Mouse (Mus musculus): ENCODE results near the gene Fpr3.
"Not testable (repeated sequence)": the region's sequence is repeated elsewhere in the genome, so short reads cannot be mapped to it uniquely, and the experiment has no call there.

The Fpr3 gene

GRCm38 (mm10) chr17:17883840-17884239 is 3.8 kb upstream of the Fpr3 start, which contains the start of gene Fpr1:
Gene Fpr1, minus strand, starts transcription at chr17:17883940.
- DNase-seq (ENCODE audit: low spot score) = no peak

- no peak for DNase-seq (ENCODE audit: low spot score)
These were observed 2.2 kb downstream of the Fpr3 start for GRCm38 (mm10) chr17:17889732-17890425.

GRCm38 (mm10) chr17:17896039-17896438 is 8.4 kb downstream of the Fpr3 start:
- DNase-seq (ENCODE audit: low spot score) = peak; percentile 79

GRCm38 (mm10) chr17:17899268-17899667 is 11.6 kb downstream of the Fpr3 start:
- peak; percentile 30 for DNase-seq (ENCODE audit: low spot score)

- DNase-seq (ENCODE audit: low spot score) = no peak
These were observed 13.1 kb downstream of the Fpr3 start for GRCm38 (mm10) chr17:17900768-17901167.

GRCm38 (mm10) chr17:17909636-17910421 is 22.2 kb downstream of the Fpr3 start:
- peak; percentile 87 for DNase-seq (ENCODE audit: low spot score)

- DNase-seq (ENCODE audit: low spot score) = not testable (repeated sequence)
These were observed 25.0 kb downstream of the Fpr3 start for GRCm38 (mm10) chr17:17912618-17913017.

GRCm38 (mm10) chr17:17917376-17917775 is 29.7 kb downstream of the Fpr3 start:
- no peak for DNase-seq (ENCODE audit: low spot score)

GRCm38 (mm10) chr17:17917782-17918181 is 30.1 kb downstream of the Fpr3 start:
- DNase-seq (ENCODE audit: low spot score) = no peak

GRCm38 (mm10) chr17:17973443-17973842 is 85.8 kb downstream of the Fpr3 start:
- peak; percentile 13 for DNase-seq (ENCODE audit: low spot score)

GRCm38 (mm10) chr17:17981232-17981631 is 93.6 kb downstream of the Fpr3 start:
- DNase-seq (ENCODE audit: low spot score) = not testable (repeated sequence)

- no peak for DNase-seq (ENCODE audit: low spot score)
These were observed 117.1 kb downstream of the Fpr3 start for GRCm38 (mm10) chr17:18004752-18005151.

Measured in embryo, embryonic 10.5 days (tissue).